Comparison of ENCODE assay signal across 16 mouse cellular contexts in genomic region chr2:34969166-34969565, GRCm38 (mm10). TPM values are rescaled to one million over a fixed set of nuclear protein-coding genes. Genes with fewer than 3 reads are reported as not detected.
A peak's percentile ranks its signal among the peaks of the same experiment; 100 is the strongest.
DNase-seq lines count a peak whose midpoint lies in the region; ATAC-seq and TF ChIP-seq lines count a peak whose summit lies in the region.
"Had no signal": no experiment of that assay in that cellular context is flagged by ENCODE, and none has a peak within 500 bp of the region (broad histone marks: within the 10 kb centered on the region; RNA-seq: fewer than 3 reads in every experiment).

No protein-coding gene starts in this region.

- H3K9ac ChIP-seq in forebrain, embryonic 14.5 days (ENCODE audit: low read length), result no peak overlapping the region
- H3K9ac ChIP-seq in forebrain, embryonic 11.5 days (ENCODE audit: low read length), result no peak overlapping the region
- H3K9ac ChIP-seq in hindbrain, postnatal 0 days (replicated peaks; ENCODE audit: low read length), result no peak overlapping the region
- no peak overlapping the region for H3K9ac ChIP-seq in hindbrain, embryonic 12.5 days
- H3K9ac ChIP-seq: limb, embryonic 12.5 days; liver, embryonic 14.5 days had no signal

- H3K27me3 ChIP-seq in forebrain, embryonic 14.5 days (replicated peaks; ENCODE audit: control insufficient read depth, insufficient read depth, low read length), result no peaks in the 10 kb centered on the region
- no peaks in the 10 kb centered on the region for H3K27me3 ChIP-seq in forebrain, embryonic 11.5 days (ENCODE audit: control insufficient read depth, insufficient read depth, low read length)
- H3K27me3 ChIP-seq in hindbrain, postnatal 0 days (ENCODE audit: insufficient read depth, low read length), result no peaks in the 10 kb centered on the region
- no peaks in the 10 kb centered on the region for H3K27me3 ChIP-seq in hindbrain, embryonic 12.5 days
- H3K27me3 ChIP-seq: limb, embryonic 12.5 days had no signal

- 44% methylated on average over 7 of the region's 7 CpGs for WGBS in forebrain, embryonic 14.5 days
- WGBS in forebrain, embryonic 11.5 days, result 80% methylated on average over 7 of the region's 7 CpGs
- 42% methylated on average over 7 of the region's 7 CpGs for WGBS in hindbrain, postnatal 0 days
- WGBS in hindbrain, embryonic 12.5 days, result 68% methylated on average over 7 of the region's 7 CpGs

- DNase-seq in forebrain, embryonic 14.5 days (ENCODE audit: low spot score), result peak; percentile 39
- no peak for DNase-seq in forebrain, embryonic 11.5 days (ENCODE audit: low spot score)
- peak; percentile 45 for DNase-seq in hindbrain, postnatal 0 days (ENCODE audit: low spot score)
- DNase-seq in right cerebral cortex, postnatal 4 days, result peak; percentile 25
- no peak for DNase-seq in right cerebral cortex, postnatal 36 days (ENCODE audit: low spot score in 2 of 2)
- no peak for DNase-seq in lung, postnatal 25 days (ENCODE audit: low spot score)
- DNase-seq: heart, adult 2 months; right cerebral cortex, adult 18-20 months had no signal

- peaks cover 3% of the 10 kb centered on the region for H3K4me1 ChIP-seq in forebrain, embryonic 14.5 days (ENCODE audit: control insufficient read depth, insufficient read depth, low read length)
- H3K4me1 ChIP-seq in forebrain, embryonic 11.5 days (replicated peaks; ENCODE audit: control insufficient read depth, insufficient read depth, low read length), result no peaks in the 10 kb centered on the region
- H3K4me1 ChIP-seq in hindbrain, postnatal 0 days (ENCODE audit: insufficient read depth, low read length), result no peaks in the 10 kb centered on the region
- no peaks in the 10 kb centered on the region for H3K4me1 ChIP-seq in hindbrain, embryonic 12.5 days

- TF ChIP-seq CTCF in hindbrain, postnatal 0 days (IDR thresholded peaks at IDR 0.05; ENCODE audit: low read depth), result no peak

- H3K36me3 ChIP-seq in forebrain, embryonic 14.5 days (ENCODE audit: control insufficient read depth, insufficient read depth, low read length), result no peaks in the 10 kb centered on the region
- H3K36me3 ChIP-seq in forebrain, embryonic 11.5 days (ENCODE audit: control insufficient read depth, insufficient read depth, low read length), result no peaks in the 10 kb centered on the region
- H3K36me3 ChIP-seq in hindbrain, postnatal 0 days (ENCODE audit: insufficient read depth, low read length), result no peaks in the 10 kb centered on the region
- H3K36me3 ChIP-seq in hindbrain, embryonic 12.5 days, result no peaks in the 10 kb centered on the region
- H3K36me3 ChIP-seq: limb, embryonic 12.5 days had no signal

- no peak for ATAC-seq in forebrain, embryonic 14.5 days
- no peak for ATAC-seq in forebrain, embryonic 11.5 days (replicated peaks; ENCODE audit: low FRiP score)
- no peak for ATAC-seq in hindbrain, postnatal 0 days
- no peak for ATAC-seq in hindbrain, embryonic 12.5 days (ENCODE audit: low FRiP score)
- ATAC-seq: inflammation-experienced regulatory T-cells, adult 6 months; lung, postnatal 0 days had no signal

- H3K4me2 ChIP-seq in forebrain, embryonic 14.5 days (ENCODE audit: low read length), result no peak overlapping the region
- H3K4me2 ChIP-seq in forebrain, embryonic 11.5 days (ENCODE audit: low read depth, low read length, severe bottlenecking), result no peak overlapping the region
- no peak overlapping the region for H3K4me2 ChIP-seq in hindbrain, postnatal 0 days (ENCODE audit: low read depth, low read length)
- H3K4me2 ChIP-seq in hindbrain, embryonic 12.5 days (replicated peaks), result no peak overlapping the region
- H3K4me2 ChIP-seq: limb, embryonic 12.5 days had no signal

- H3K9me3 ChIP-seq in forebrain, embryonic 14.5 days (replicated peaks; ENCODE audit: control insufficient read depth, low read length), result no peaks in the 10 kb centered on the region
- H3K9me3 ChIP-seq in forebrain, embryonic 11.5 days (ENCODE audit: control insufficient read depth, low read length), result no peaks in the 10 kb centered on the region
- H3K9me3 ChIP-seq in hindbrain, postnatal 0 days (ENCODE audit: low read length), result no peaks in the 10 kb centered on the region
- H3K9me3 ChIP-seq in hindbrain, embryonic 12.5 days (replicated peaks), result no peaks in the 10 kb centered on the region
- H3K9me3 ChIP-seq: limb, embryonic 12.5 days had no signal

- no peak overlapping the region for H3K4me3 ChIP-seq in forebrain, embryonic 14.5 days (ENCODE audit: low read depth, low read length)
- H3K4me3 ChIP-seq in forebrain, embryonic 11.5 days (ENCODE audit: low read depth, low read length), result no peak overlapping the region
- H3K4me3 ChIP-seq in hindbrain, postnatal 0 days (ENCODE audit: low read length), result no peak overlapping the region
- H3K4me3 ChIP-seq in hindbrain, embryonic 12.5 days, result no peak overlapping the region
- H3K4me3 ChIP-seq: erythroblast, embryonic 14.5 days; heart, adult 2 months; limb, embryonic 12.5 days had no signal

- no peak overlapping the region for H3K27ac ChIP-seq in forebrain, embryonic 14.5 days (ENCODE audit: low read depth, low read length)
- H3K27ac ChIP-seq in forebrain, embryonic 11.5 days (ENCODE audit: low read depth, low read length), result no peak overlapping the region
- H3K27ac ChIP-seq in hindbrain, postnatal 0 days, result no peak overlapping the region
- H3K27ac ChIP-seq in hindbrain, embryonic 12.5 days, result no peak overlapping the region
- H3K27ac ChIP-seq: heart, adult 2 months; limb, embryonic 12.5 days; liver, embryonic 14.5 days; stomach, postnatal 0 days had no signal

RNA-seq across cellular contexts. Expression of gene Traf1, which starts 7.6 kb away (rescaled TPM):
- 0.42 and 0.76 TPM in 2 replicates for polyA plus RNA-seq in forebrain, embryonic 14.5 days (2014; fragmentation: Nextera tagmentation; extraction: Ambion mirVana)
- polyA plus RNA-seq in forebrain, embryonic 11.5 days (2014; fragmentation: Nextera tagmentation; extraction: Ambion mirVana), result 0.33 and 0.37 TPM in 2 replicates
- total RNA-seq in hindbrain, postnatal 0 days (2014; rRNA removed), result 1.0 and 2.6 TPM in 2 replicates
- 3.4 and 3.9 TPM in 2 replicates for polyA plus RNA-seq in hindbrain, postnatal 0 days (2015; fragmentation: Nextera tagmentation; extraction: Ambion mirVana)
- 1.1 and 2.3 TPM in 2 replicates for polyA plus RNA-seq in hindbrain, embryonic 12.5 days (2016; fragmentation: Nextera tagmentation; extraction: Ambion mirVana)
- polyA plus RNA-seq: erythroblast, embryonic 14.5 days; neural tube, embryonic 11.5 days had no signal

RNA-seq across cellular contexts. Expression of gene Phf19, which starts 55.3 kb away (rescaled TPM):
- 4.7 and 6.2 TPM in 2 replicates for polyA plus RNA-seq in forebrain, embryonic 14.5 days (2014; fragmentation: Nextera tagmentation; extraction: Ambion mirVana)
- 4.4 and 6.5 TPM in 2 replicates for polyA plus RNA-seq in forebrain, embryonic 11.5 days (2014; fragmentation: Nextera tagmentation; extraction: Ambion mirVana)
- total RNA-seq in hindbrain, postnatal 0 days (2014; rRNA removed), result 1.7 and 2.5 TPM in 2 replicates
- polyA plus RNA-seq in hindbrain, postnatal 0 days (2015; fragmentation: Nextera tagmentation; extraction: Ambion mirVana), result 1.3 and 3.1 TPM in 2 replicates
- 1.6 TPM in 2 replicates for polyA plus RNA-seq in hindbrain, embryonic 12.5 days (2016; fragmentation: Nextera tagmentation; extraction: Ambion mirVana)

Comparison
In these comparisons a context has a peak if more than half of its experiments do, and no peak if none do; other contexts are left out.
1. DNase-seq: peak in forebrain, embryonic 14.5 days (single experiment), hindbrain, postnatal 0 days (single experiment) and right cerebral cortex, postnatal 4 days (single experiment); none in forebrain, embryonic 11.5 days (single experiment), right cerebral cortex, postnatal 36 days (0 of 2) and lung, postnatal 25 days (single experiment).